Comparison of ENCODE assay signal across 10 mouse cellular contexts in the genomic region with DNA sequence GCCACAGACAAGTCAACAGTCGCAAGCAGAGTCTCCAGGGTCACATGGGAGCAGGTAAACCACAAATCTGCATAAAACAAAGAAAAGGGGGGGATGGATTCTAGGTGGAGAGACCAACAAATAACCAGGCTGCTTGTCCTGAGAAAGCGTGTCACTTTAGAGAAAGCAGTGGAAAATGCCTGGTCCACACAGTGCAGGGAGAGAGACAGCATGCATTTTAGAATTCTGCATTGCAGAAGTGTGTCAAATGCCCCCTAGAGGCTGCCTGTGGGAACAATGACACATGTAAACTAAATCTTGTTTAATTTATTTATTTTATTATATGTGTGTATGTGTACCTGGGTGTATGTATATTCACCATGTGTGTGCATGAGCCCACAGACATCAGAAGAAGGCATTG. TPM values are rescaled to one million over a fixed set of nuclear protein-coding genes. Genes with fewer than 3 reads are reported as not detected.
DNase-seq lines count a peak whose midpoint lies in the region; ATAC-seq and TF ChIP-seq lines count a peak whose summit lies in the region.
"Had no signal": no experiment of that assay in that cellular context is flagged by ENCODE, and none has a peak within 500 bp of the region (broad histone marks: within the 10 kb centered on the region; RNA-seq: fewer than 3 reads in every experiment).

No protein-coding gene starts in this region.

- H3K4me1 ChIP-seq in limb, embryonic 13.5 days = peaks cover 10% of the 10 kb centered on the region
- no peaks in the 10 kb centered on the region for H3K4me1 ChIP-seq in stomach, postnatal 0 days (replicated peaks; ENCODE audit: control insufficient read depth, insufficient read depth)

- TF ChIP-seq EP300 in stomach, postnatal 0 days (optimal IDR thresholded peaks at IDR 0.05) = no peak

- ATAC-seq in limb, embryonic 13.5 days (ENCODE audit: low FRiP score, low read depth) = peak; percentile 48; the same call in 1 of the 2 replicates
- peak; percentile 51 for ATAC-seq in stomach, postnatal 0 days (ENCODE audit: low FRiP score, low TSS enrichment)

- H3K27ac ChIP-seq in gastrocnemius, adult 2 months = no peak overlapping the region
- H3K27ac ChIP-seq in limb, embryonic 13.5 days = no peak overlapping the region
- peak overlapping the region; percentile 31; the same call in 1 of the 2 replicates for H3K27ac ChIP-seq in stomach, postnatal 0 days (replicated peaks)

- no peak for DNase-seq in gastrocnemius, adult 2 months
- no peak for DNase-seq in gastrocnemius, postnatal 36 days
- DNase-seq in 3T3-L1 (ENCODE audit: low read depth, low spot score) = peak; percentile 50
- DNase-seq in embryo, embryonic 11 days = peak; percentile 66
- DNase-seq in stomach, postnatal 0 days (ENCODE audit: low spot score) = peak; percentile 55
- no peak for DNase-seq in Muller cell, postnatal 12 days (ENCODE audit: inconsistent ontology term)
- DNase-seq in right cerebral cortex, postnatal 14 days = no peak

- no peaks in the 10 kb centered on the region for H3K36me3 ChIP-seq in limb, embryonic 13.5 days
- no peaks in the 10 kb centered on the region for H3K36me3 ChIP-seq in stomach, postnatal 0 days (ENCODE audit: control insufficient read depth, insufficient read depth, low read length)
- H3K36me3 ChIP-seq: G1E had no signal

- WGBS in limb, embryonic 13.5 days = 18% methylated on average over 2 of the region's 2 CpGs
- WGBS in stomach, postnatal 0 days = 31% methylated on average over 2 of the region's 2 CpGs

- intact Hi-C loops in gastrocnemius, adult 2 months (cut with DNase I) = no loop called here
- intact Hi-C loops in gastrocnemius, postnatal 36 days (cut with DNase I) = no loop called here

- 0 out of 2 replicates have a peak, but pooled peaks cover 5% of the 10 kb centered on the region for H3K27me3 ChIP-seq in limb, embryonic 13.5 days
- no peaks in the 10 kb centered on the region for H3K27me3 ChIP-seq in stomach, postnatal 0 days (ENCODE audit: control insufficient read depth, insufficient read depth, low read length)

- H3K4me3 ChIP-seq in gastrocnemius, adult 2 months = no peak overlapping the region
- H3K4me3 ChIP-seq in limb, embryonic 13.5 days = no peak overlapping the region
- no peak overlapping the region for H3K4me3 ChIP-seq in stomach, postnatal 0 days (ENCODE audit: low read depth, low read length)

- TF ChIP-seq CTCF in gastrocnemius, adult 2 months (IDR thresholded peaks at IDR 0.05) = peak; percentile 40; the same call in 1 of the 2 replicates
- TF ChIP-seq CTCF in stomach, postnatal 0 days (IDR thresholded peaks at IDR 0.05; ENCODE audit: low read depth) = peak; percentile 73

- no peak overlapping the region for H3K4me2 ChIP-seq in limb, embryonic 13.5 days (replicated peaks)
- H3K4me2 ChIP-seq in stomach, postnatal 0 days (replicated peaks; ENCODE audit: low read depth) = no peak overlapping the region

- no peaks in the 10 kb centered on the region for H3K9me3 ChIP-seq in limb, embryonic 13.5 days
- H3K9me3 ChIP-seq in stomach, postnatal 0 days (ENCODE audit: control insufficient read depth, low read length) = no peaks in the 10 kb centered on the region
- H3K9me3 ChIP-seq: G1E had no signal

- no peak overlapping the region for H3K9ac ChIP-seq in limb, embryonic 13.5 days
- no peak overlapping the region for H3K9ac ChIP-seq in stomach, postnatal 0 days (ENCODE audit: low read length)

RNA-seq across cellular contexts. Expression of gene Vtcn1, which starts 4.0 kb away (rescaled TPM):
- total RNA-seq in gastrocnemius, adult 2 months (2021) = under 1 TPM in 1 of 2 experiments, not detected in 1; 0.28 TPM
- under 1 TPM; 0.20 to 0.26 TPM for total RNA-seq in gastrocnemius, postnatal 36 days (2021)
- polyA plus RNA-seq in limb, embryonic 13.5 days (2015; fragmentation: Nextera tagmentation; extraction: Ambion mirVana) = 0.06 and 0.11 TPM in 2 replicates
- polyA plus RNA-seq in stomach, postnatal 0 days (2015; fragmentation: Nextera tagmentation; extraction: Ambion mirVana) = 1.7 and 1.9 TPM in 2 replicates
- polyA plus RNA-seq: G1E; small intestine, adult 2 months had no signal

Comparison
In these comparisons a context has a peak if more than half of its experiments do, and no peak if none do; other contexts are left out.
1. DNase-seq: peak in 3T3-L1 (single experiment), embryo, embryonic 11 days (single experiment) and stomach, postnatal 0 days (single experiment); none in gastrocnemius, adult 2 months (single experiment), gastrocnemius, postnatal 36 days (0 of 2), Muller cell, postnatal 12 days (single experiment) and right cerebral cortex, postnatal 14 days (single experiment).